Mouse (Mus musculus): ENCODE results near the gene Zg16.

- TF ChIP-seq CTCF (IDR thresholded peaks at IDR 0.05; ENCODE audit: extremely low read depth, insufficient read depth, low read length) (no peak), POLR2A (IDR thresholded peaks at IDR 0.05; ENCODE audit: extremely low read depth, insufficient read depth, low read length) (no peak)
These were observed 70.8 kb downstream of the Zg16 start, which contains the start of gene Pagr1b for GRCm38 (mm10) chr7:127016481-127016485.
